Mouse (Mus musculus): ENCODE measurements around the gene Laptm5. TPM values are rescaled to one million over a fixed set of nuclear protein-coding genes. Genes with fewer than 3 reads are reported as not detected.

The Laptm5 gene
- total RNA-seq, 1 experiment, result 40.0 TPM

- in situ Hi-C loops (cut with MboI; ENCODE audit: low sequenced_read_pairs in 2 of 2, unreplicated experiment in 2 of 2), result no loop called here
- Histone ChIP-seq H3K9ac (ENCODE audit: insufficient read depth, low read depth, low read length, poor library complexity, severe bottlenecking) (no peak overlapping the region), H3K9me3 (ENCODE audit: control insufficient read depth, insufficient read depth, low read depth, low read length) (no peaks in the 10 kb centered on the region), H3K4me3 (ENCODE audit: insufficient read depth in 1 of 2, low read depth in 1 of 2, low read length in 2 of 2, poor library complexity in 1 of 2, severe bottlenecking in 1 of 2) (no peak overlapping the region), H3K4me1 (ENCODE audit: control insufficient read depth in 2 of 2, insufficient read depth in 2 of 2, low read length in 2 of 2, poor library complexity in 1 of 2) (peaks cover 1 to 6% of the 10 kb centered on the region in 2 experiments; a peak in 3 of 4 replicates), H3K27ac (ENCODE audit: insufficient read depth, low read depth, low read length, poor library complexity, severe bottlenecking) (no peak overlapping the region), H3K36me3 (ENCODE audit: control insufficient read depth, insufficient read depth, low read length, poor library complexity, severe bottlenecking) (no peaks in the 10 kb centered on the region)
- no peak for DNase-seq (ENCODE audit: low read depth, low spot score)
- TF ChIP-seq MAFK (IDR thresholded peaks at IDR 0.05; ENCODE audit: insufficient read depth, low read depth, low read length), result no peak
- no peak for TF ChIP-seq ZC3H11A (IDR thresholded peaks at IDR 0.05; ENCODE audit: borderline replicate concordance, low read depth, low read length)
- no peak for TF ChIP-seq HCFC1 (IDR thresholded peaks at IDR 0.05; ENCODE audit: borderline replicate concordance, insufficient read depth, low read length)
- TF ChIP-seq ZNF384 (IDR thresholded peaks at IDR 0.05; ENCODE audit: low read depth, low read length), result no peak
- no peak for TF ChIP-seq CHD2 (IDR thresholded peaks at IDR 0.05; ENCODE audit: low read depth, low read length)
Measured at GRCm38 (mm10) chr4:130908133-130908532, 4.8 kb upstream of the Laptm5 start.

- H3K36me3 ChIP-seq (ENCODE audit: control insufficient read depth, insufficient read depth, low read length, poor library complexity, severe bottlenecking), result no peaks in the 10 kb centered on the region
- H3K4me1 ChIP-seq (ENCODE audit: control insufficient read depth in 2 of 2, insufficient read depth in 2 of 2, low read length in 2 of 2, poor library complexity in 1 of 2), result peaks cover 3 to 9% of the 10 kb centered on the region in 2 experiments; a peak in 3 of 4 replicates
- no peak for TF ChIP-seq MAFK (IDR thresholded peaks at IDR 0.05; ENCODE audit: insufficient read depth, low read depth, low read length)
- TF ChIP-seq CHD2 (IDR thresholded peaks at IDR 0.05; ENCODE audit: low read depth, low read length), result no peak
- no peak for TF ChIP-seq HCFC1 (IDR thresholded peaks at IDR 0.05; ENCODE audit: borderline replicate concordance, insufficient read depth, low read length)
- no peak for TF ChIP-seq ZC3H11A (IDR thresholded peaks at IDR 0.05; ENCODE audit: borderline replicate concordance, low read depth, low read length)
- TF ChIP-seq ZNF384 (IDR thresholded peaks at IDR 0.05; ENCODE audit: low read depth, low read length), result no peak
- no peak overlapping the region for H3K27ac ChIP-seq (ENCODE audit: insufficient read depth, low read depth, low read length, poor library complexity, severe bottlenecking)
- H3K9me3 ChIP-seq (ENCODE audit: control insufficient read depth, insufficient read depth, low read depth, low read length), result no peaks in the 10 kb centered on the region
- no peak overlapping the region for H3K4me3 ChIP-seq (ENCODE audit: insufficient read depth in 1 of 2, low read depth in 1 of 2, low read length in 2 of 2, poor library complexity in 1 of 2, severe bottlenecking in 1 of 2)
- in situ Hi-C loops (cut with MboI; ENCODE audit: low sequenced_read_pairs in 2 of 2, unreplicated experiment in 2 of 2), result no loop called here
- no peak for DNase-seq (ENCODE audit: low read depth, low spot score)
- no peak overlapping the region for H3K9ac ChIP-seq (ENCODE audit: insufficient read depth, low read depth, low read length, poor library complexity, severe bottlenecking)
Measured at GRCm38 (mm10) chr4:130909167-130909874, 3.6 kb upstream of the Laptm5 start.

- in situ Hi-C loops (cut with MboI; ENCODE audit: low sequenced_read_pairs in 2 of 2, unreplicated experiment in 2 of 2), result no loop called here
- no peak overlapping the region for H3K9ac ChIP-seq (ENCODE audit: insufficient read depth, low read depth, low read length, poor library complexity, severe bottlenecking)
- TF ChIP-seq ZC3H11A (IDR thresholded peaks at IDR 0.05; ENCODE audit: borderline replicate concordance, low read depth, low read length) (no peak), MAFK (IDR thresholded peaks at IDR 0.05; ENCODE audit: insufficient read depth, low read depth, low read length) (no peak)
- peaks cover 3 to 18% of the 10 kb centered on the region in 2 experiments; a peak in 3 of 4 replicates for H3K4me1 ChIP-seq (ENCODE audit: control insufficient read depth in 2 of 2, insufficient read depth in 2 of 2, low read length in 2 of 2, poor library complexity in 1 of 2)
- no peaks in the 10 kb centered on the region for H3K36me3 ChIP-seq (ENCODE audit: control insufficient read depth, insufficient read depth, low read length, poor library complexity, severe bottlenecking)
- no peak for DNase-seq (ENCODE audit: low read depth, low spot score)
- H3K9me3 ChIP-seq (ENCODE audit: control insufficient read depth, insufficient read depth, low read depth, low read length), result no peaks in the 10 kb centered on the region
- no peak overlapping the region for H3K27ac ChIP-seq (ENCODE audit: insufficient read depth, low read depth, low read length, poor library complexity, severe bottlenecking)
- peak overlapping the region in 1 of 2 experiments; percentile 24; a peak in 1 of 4 replicates for H3K4me3 ChIP-seq (ENCODE audit: insufficient read depth in 1 of 2, low read depth in 1 of 2, low read length in 2 of 2, poor library complexity in 1 of 2, severe bottlenecking in 1 of 2)
Measured at GRCm38 (mm10) chr4:130910666-130911065, 2.3 kb upstream of the Laptm5 start.

GRCm38 (mm10) chr4:130912626-130913025, 299 bp upstream of the Laptm5 start:
- no peak for TF ChIP-seq ZNF384 (IDR thresholded peaks at IDR 0.05; ENCODE audit: low read depth, low read length)
- H3K9me3 ChIP-seq (ENCODE audit: control insufficient read depth, insufficient read depth, low read depth, low read length), result no peaks in the 10 kb centered on the region
- peak overlapping the region; percentile 53 to 65; a peak in 2 of 4 replicates for H3K4me3 ChIP-seq (ENCODE audit: insufficient read depth in 1 of 2, low read depth in 1 of 2, low read length in 2 of 2, poor library complexity in 1 of 2, severe bottlenecking in 1 of 2)
- peak overlapping the region; percentile 48; the same call in 1 of the 2 replicates for H3K9ac ChIP-seq (ENCODE audit: insufficient read depth, low read depth, low read length, poor library complexity, severe bottlenecking)
- no peaks in the 10 kb centered on the region for H3K36me3 ChIP-seq (ENCODE audit: control insufficient read depth, insufficient read depth, low read length, poor library complexity, severe bottlenecking)
- H3K4me1 ChIP-seq (ENCODE audit: control insufficient read depth in 2 of 2, insufficient read depth in 2 of 2, low read length in 2 of 2, poor library complexity in 1 of 2), result peaks cover 3 to 23% of the 10 kb centered on the region in 2 experiments; a peak in 3 of 4 replicates
- in situ Hi-C loops (cut with MboI; ENCODE audit: low sequenced_read_pairs in 2 of 2, unreplicated experiment in 2 of 2), result no loop called here
- DNase-seq (ENCODE audit: low read depth, low spot score), result no peak
- peak overlapping the region; percentile 53; the same call in 1 of the 2 replicates for H3K27ac ChIP-seq (ENCODE audit: insufficient read depth, low read depth, low read length, poor library complexity, severe bottlenecking)

- H3K4me3 ChIP-seq (ENCODE audit: insufficient read depth in 1 of 2, low read depth in 1 of 2, low read length in 2 of 2, poor library complexity in 1 of 2, severe bottlenecking in 1 of 2), result peak overlapping the region; percentile 53 to 65
- H3K27ac ChIP-seq (ENCODE audit: insufficient read depth, low read depth, low read length, poor library complexity, severe bottlenecking), result peak overlapping the region; percentile 57
- H3K4me1 ChIP-seq (ENCODE audit: control insufficient read depth in 2 of 2, insufficient read depth in 2 of 2, low read length in 2 of 2, poor library complexity in 1 of 2), result peaks cover 3 to 23% of the 10 kb centered on the region in 2 experiments; a peak in 3 of 4 replicates
- H3K9me3 ChIP-seq (ENCODE audit: control insufficient read depth, insufficient read depth, low read depth, low read length), result no peaks in the 10 kb centered on the region
- peak overlapping the region; percentile 48 for H3K9ac ChIP-seq (ENCODE audit: insufficient read depth, low read depth, low read length, poor library complexity, severe bottlenecking)
- DNase-seq (ENCODE audit: low read depth, low spot score), result no peak
- no peaks in the 10 kb centered on the region for H3K36me3 ChIP-seq (ENCODE audit: control insufficient read depth, insufficient read depth, low read length, poor library complexity, severe bottlenecking)
- in situ Hi-C loops (cut with MboI; ENCODE audit: low sequenced_read_pairs in 2 of 2, unreplicated experiment in 2 of 2), result no loop called here
- no peak for TF ChIP-seq MAFK (IDR thresholded peaks at IDR 0.05; ENCODE audit: insufficient read depth, low read depth, low read length)
- no peak for TF ChIP-seq ZNF384 (IDR thresholded peaks at IDR 0.05; ENCODE audit: low read depth, low read length)
- TF ChIP-seq CHD2 (IDR thresholded peaks at IDR 0.05; ENCODE audit: low read depth, low read length), result no peak
- no peak for TF ChIP-seq ZC3H11A (IDR thresholded peaks at IDR 0.05; ENCODE audit: borderline replicate concordance, low read depth, low read length)
- TF ChIP-seq HCFC1 (IDR thresholded peaks at IDR 0.05; ENCODE audit: borderline replicate concordance, insufficient read depth, low read length), result no peak
Measured at GRCm38 (mm10) chr4:130913511-130913910, 586 bp downstream of the Laptm5 start.
